Mouse (Mus musculus) testis, adult 2 months (tissue): ENCODE measurements around the gene Tiam1.

Experiments used
- CTCF ChIP-seq: fragments of 200-500 bp; IDR thresholded peaks from 2 replicates; pipeline ENCODE4 v1.5.1; 2012; ENCODE audit warnings: low read depth, mild to moderate bottlenecking, inconsistent platforms, low read length, moderate library complexity; ENCODE audit not compliant: control insufficient read depth, insufficient read depth, insufficient replicate concordance
- POLR2A ChIP-seq: fragments of 200-500 bp; IDR thresholded peaks from 2 replicates; pipeline ENCODE4 v1.6.1; 2012; ENCODE audit warnings: low read depth, mild to moderate bottlenecking, inconsistent platforms, low read length, moderate library complexity; ENCODE audit not compliant: control insufficient read depth

DNA sequence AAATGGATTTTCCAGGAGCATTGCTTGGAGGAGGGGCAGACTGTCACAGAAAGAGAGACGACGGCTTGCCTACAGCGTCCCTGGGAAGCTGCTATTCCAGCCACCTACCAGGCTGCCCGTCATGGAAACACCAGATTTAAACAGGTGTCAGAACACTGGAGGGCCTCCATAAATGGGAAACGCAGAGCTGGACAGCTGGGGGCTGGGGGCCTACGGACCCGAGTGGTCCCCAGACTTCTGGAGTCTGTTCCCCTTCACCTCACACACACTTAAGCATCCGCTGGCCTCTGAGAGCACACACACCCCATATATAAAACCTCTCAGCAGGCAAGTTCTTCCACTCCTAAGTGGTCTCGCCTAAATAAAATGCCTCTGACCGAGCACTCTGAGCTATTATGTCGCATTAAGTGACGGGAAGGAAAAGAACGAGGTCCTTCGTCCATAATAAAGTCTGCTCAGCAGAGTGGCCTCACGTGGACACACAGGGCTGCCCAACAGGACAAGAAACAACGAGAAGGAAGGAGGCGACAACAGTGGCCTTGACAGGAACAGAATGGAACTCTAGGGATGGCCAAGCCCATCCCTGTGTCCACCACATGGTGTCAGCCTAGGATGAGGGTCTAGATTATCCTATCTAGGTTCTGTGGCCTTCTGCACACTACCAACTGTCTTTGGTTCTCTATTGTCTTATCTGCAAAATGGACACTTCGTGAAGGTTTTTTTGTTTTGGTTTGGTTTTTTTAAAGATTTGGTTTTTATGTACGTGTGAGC lies 14.6 kb downstream of the Tiam1 start:
- TF ChIP-seq POLR2A: no peak
- no peak for TF ChIP-seq CTCF
